Mouse (Mus musculus): ENCODE measurements around the gene Cuedc2. TPM values are rescaled to one million over a fixed set of nuclear protein-coding genes. Genes with fewer than 3 reads are reported as not detected.

Gene Cuedc2
- total RNA-seq (2021): 64.1 and 81.8 TPM in 2 replicates
- long read RNA-seq, transcript Cuedc2-201 (9 exons, 1,833 nt): major isoform, 15 of 70 reads
- long read RNA-seq, transcript Cuedc2-206 (10 exons, 1,164 nt): minor isoform, 5 of 70 reads
- long read RNA-seq, transcript Cuedc2-211 (9 exons, 999 nt): minor isoform, 10 of 70 reads
- long read RNA-seq, partial matches to known transcripts: 3 of 70 reads
- long read RNA-seq, other reads (novel, unspliced or antisense): 31 of 70 reads

DNA sequence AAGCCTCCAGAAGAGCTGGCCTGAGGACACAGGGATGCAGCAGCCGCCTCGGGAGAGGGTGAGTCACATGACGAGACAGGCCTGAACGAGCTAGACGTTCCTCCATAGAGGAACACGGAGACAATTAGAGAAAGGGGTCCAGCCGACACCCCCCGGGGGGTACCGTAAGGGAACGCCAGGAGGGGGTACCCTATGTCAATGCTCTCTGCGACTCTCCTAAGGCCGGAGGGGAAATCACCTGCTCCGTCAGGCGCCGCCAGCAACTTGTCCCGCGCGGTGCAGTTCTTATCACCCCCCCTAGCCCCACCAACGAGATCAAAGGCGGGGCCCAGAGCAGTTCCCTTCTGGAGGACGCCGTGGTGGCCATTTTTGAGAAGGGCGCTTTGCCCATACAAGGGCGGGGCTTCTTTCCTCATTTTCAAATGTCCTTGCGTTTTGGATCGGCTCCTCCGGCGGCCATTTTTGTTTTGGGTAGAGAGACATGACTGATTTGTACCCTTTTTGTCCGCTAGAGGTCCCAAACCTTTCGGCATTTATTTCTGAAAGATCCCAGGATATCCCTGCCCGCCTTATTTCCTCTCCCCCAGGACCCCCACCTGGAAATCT lies at the start of gene Cuedc2:
TSS of gene Cuedc2 (minus strand) at position 372 of the 606 bp plus-strand sequence.
- DNase-seq: peak; percentile 94

GRCm38 (mm10) chr19:46382275-46382674 lies 43.8 kb upstream of the Cuedc2 start:
- DNase-seq: no peak

GRCm38 (mm10) chr19:46375891-46376290 lies 37.4 kb upstream of the Cuedc2 start:
- no peak for DNase-seq

GRCm38 (mm10) chr19:46375489-46375888 lies 37.0 kb upstream of the Cuedc2 start:
- no peak for DNase-seq

DNA sequence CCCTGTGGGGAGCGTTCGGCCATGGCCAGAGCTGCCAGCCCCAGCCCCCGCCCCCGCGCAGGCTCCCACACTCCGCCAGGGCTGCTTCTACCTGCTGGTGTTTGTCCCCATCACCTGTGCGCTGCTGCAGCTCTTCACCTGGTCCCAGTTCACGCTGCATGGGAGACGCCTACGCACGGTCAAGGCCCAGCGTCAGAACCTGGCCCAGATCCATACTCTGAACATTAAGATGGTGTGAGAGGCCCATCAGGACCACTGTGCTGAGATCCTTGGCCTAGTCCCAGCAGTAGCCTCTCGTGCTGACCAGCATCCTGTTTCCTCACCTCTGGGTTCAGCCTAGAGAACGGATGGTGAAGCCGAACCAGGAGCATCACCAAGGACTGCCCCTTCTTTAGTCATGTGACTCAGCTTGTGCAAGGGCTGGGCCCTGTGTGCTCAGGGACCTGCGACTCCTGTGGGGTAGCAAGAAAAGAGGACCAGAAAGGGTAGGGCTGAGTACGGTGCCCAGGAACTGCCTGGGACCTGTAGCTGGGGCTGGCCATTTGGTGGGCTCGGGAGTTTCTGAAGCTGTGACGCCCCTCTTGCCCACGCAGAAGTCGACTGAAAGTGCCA lies 36.1 kb upstream of the Cuedc2 start:
- DNase-seq: no peak

DNA sequence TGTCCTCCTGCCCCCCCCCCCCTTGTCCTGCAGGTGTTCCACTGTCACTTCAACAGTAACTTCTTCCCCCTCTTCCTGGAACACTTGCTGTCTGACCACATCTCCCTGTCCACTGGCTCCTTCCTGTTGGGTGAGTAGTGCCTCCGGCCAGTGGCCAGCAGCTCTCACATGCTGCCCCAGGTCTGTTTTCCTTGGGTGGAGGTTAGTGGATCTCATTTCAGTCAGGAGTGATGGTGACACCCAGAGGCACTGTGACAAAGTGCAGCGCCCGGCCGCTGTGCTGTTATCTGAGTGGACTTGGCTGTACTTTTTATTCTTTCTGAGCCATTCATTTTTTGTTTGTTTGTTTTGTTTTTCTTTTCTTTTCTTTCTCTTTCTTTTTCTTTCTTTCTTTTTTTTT lies 30.7 kb upstream of the Cuedc2 start:
- DNase-seq: peak; percentile 63

DNA sequence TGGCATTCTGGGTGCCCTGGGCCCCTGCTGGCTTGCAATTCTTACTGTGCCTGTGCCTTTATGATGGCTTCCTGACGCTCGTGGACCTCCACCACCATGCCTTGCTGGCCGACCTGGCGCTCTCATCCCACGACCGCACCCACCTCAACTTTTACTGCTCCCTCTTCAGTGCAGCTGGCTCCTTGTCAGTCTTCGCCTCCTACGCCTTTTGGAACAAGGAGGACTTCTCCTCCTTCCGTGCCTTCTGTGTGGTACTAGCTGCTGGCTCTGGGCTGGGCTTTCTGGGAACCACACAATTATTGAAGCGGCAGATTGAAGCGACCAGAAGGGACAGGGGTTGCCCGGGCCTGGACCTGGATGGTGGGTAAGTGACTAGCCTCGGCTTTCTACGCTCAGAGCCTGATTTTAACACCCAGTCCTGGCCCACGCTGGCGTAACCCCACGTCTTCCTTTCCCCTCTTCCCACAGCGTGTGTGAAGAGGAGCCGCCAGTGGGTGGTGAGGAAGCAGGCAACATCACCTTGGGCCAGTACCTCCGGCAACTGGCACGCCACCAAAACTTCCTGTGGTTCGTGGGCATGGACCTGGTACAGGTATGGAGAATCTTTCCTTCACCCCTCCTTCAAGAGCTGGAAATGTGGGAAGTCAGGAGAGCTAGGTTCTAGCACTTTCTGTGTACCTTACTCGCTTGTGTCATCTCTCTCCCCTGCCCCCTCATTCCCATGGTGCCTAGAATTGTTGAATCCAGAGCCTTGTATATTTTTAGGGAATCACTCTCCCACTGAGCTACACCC lies 29.5 kb upstream of the Cuedc2 start:
- no peak for DNase-seq

DNA sequence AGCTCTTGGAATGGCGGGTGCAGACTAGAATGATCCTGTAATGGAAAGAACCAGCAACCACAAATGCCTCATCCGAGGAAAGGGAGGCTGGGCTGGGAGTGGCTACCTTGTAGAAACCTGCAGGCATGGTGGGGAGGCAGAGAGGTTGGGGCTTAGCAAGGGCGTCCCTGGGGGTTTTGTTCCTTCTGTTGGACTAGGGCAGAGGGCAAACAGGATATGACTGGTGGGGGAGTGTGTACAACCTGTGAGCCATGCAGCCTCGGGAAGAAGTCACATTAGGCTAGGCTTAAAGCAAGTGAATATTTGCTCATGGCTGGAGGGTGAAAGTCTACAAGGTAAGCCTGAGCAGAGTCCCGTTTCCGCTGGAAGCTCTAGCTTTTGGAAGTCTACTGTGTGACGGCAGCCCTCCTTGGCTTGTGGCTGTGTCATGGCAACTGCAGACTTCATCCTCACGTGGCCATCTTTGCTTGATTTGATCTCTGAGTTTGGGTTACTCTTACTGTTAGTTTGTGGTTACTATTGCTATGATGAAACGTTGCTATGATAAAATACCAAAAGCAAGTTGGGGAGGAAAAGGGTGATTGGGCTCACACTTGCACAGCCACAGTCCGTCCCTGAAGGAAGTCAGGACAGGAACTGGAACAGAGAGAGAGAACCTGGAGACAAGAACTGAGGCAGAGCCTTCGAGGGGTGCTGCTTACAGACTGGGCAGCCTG lies 24.9 kb upstream of the Cuedc2 start:
- DNase-seq: no peak

GRCm38 (mm10) chr19:46362104-46362503 lies 23.6 kb upstream of the Cuedc2 start:
- DNase-seq: no peak

DNA sequence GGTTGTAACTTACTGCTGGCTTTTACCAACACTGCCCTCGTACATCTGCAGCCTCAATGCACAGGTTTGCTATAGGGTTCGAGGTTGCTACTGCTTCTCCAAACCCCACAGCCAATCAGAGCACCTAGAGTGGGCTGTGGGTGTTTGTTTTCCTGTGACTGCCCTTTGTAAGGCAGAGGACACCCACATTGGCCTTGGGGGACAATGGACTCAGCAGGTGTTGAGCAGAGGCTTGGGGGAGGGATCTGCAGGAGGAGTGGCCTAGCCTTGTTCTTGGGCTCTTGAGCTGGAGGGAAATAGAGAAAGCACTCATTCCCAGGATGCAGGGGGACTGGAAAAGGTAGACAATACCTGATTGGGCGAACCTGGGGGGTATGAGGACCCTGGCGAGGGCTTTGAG lies 19.9 kb upstream of the Cuedc2 start:
- no peak for DNase-seq

- DNase-seq: no peak
These were observed 19.1 kb upstream of the Cuedc2 start for GRCm38 (mm10) chr19:46357344-46358280.

- peak; percentile 89 for DNase-seq
These were observed 18.2 kb upstream of the Cuedc2 start for GRCm38 (mm10) chr19:46356701-46357138.

DNA sequence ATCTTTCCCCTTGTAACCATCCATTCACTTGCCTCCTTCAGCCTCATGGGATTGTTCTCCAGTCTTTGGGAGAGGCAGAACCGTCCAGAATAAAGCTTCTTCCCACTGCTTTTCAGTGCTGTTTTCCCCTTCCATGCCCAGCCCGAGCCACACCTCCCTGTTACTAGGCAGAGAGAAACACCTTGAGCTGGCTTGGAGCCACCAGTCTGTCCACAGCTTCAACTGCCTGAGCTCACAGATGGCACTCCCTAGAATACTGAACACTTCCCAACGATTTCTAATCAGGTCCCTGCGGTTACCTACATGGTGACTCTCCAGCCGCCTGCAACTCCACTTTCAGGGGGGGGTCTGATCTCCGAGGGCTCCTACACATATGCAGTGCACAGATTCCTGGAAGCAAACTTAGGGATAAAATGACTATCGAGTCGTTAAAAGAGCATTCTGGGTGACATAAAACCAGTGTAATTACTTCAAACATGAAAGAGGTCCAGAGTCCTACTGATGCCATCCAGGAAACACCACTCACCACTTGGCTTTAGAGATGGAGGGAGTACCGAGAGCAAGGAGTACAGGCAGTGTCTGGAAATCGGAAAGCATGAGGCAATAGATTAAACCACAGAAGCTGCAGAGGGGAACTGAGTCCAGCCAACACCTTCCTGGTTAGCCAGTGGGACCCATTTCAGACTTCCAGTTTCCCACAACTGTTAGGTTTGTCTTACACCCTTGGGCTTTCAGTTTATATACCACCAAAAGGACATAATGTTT lies 11.8 kb upstream of the Cuedc2 start, which contains the start of gene 2310034G01Rik:
TSS of gene 2310034G01Rik (minus strand) at position 135 of the 765 bp plus-strand sequence.
- DNase-seq: no peak

DNA sequence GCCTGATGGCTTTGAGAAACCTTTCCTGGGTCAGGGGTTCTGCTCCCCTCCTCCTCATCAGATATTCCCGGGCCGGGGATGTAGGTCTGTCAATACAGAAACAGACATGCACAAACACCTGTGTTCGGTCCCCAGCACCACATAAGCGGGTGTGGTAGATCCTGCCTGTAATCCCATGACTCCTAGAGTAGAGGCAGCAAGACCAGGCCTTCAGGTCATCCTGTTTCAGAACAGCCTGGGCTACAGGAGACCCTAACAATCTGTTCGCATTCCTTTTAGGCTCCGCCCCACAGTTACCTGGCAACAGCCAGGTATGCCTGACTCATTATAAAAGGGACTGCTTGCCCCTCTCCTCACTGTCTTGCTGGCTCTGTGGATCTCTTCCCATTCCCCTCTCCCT lies 11.0 kb upstream of the Cuedc2 start:
- no peak for DNase-seq

DNA sequence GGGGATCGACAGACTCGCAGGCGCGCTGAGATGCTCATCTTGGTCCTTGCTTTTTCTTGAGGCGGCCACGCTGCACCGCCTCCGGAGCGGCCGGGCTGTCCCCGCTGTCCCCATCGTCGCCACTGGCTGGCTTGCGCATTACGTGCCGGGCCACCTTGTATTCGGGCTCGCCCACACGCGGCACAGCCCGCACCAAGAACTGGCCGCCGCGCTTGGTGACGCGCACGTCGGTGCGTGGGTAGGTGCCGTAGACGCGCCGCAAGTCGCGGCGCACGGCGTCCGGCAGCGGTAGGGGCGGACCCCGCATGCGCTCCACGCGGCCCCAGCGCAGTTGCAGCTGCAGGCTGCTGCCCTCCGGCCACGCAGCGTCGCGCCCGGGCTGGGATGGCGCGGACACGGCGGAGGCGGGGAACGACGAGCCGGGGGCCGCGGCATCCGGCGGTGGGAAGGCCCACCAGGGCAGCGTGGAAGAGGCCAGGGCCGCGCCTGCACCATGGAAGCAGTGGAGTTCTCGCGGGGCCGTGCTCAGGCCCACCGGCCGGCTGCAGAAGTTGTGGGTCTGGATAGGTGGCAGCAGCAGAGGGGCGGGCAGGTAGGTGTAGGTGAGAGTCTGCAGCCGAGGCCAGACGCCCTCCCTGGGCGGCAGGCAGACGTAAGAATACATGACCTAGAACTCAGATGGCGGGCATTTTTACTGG lies 10.4 kb upstream of the Cuedc2 start:
- DNase-seq: peak; percentile 85

- no peak for DNase-seq
These were observed 9.6 kb upstream of the Cuedc2 start for GRCm38 (mm10) chr19:46347936-46348668.

DNA sequence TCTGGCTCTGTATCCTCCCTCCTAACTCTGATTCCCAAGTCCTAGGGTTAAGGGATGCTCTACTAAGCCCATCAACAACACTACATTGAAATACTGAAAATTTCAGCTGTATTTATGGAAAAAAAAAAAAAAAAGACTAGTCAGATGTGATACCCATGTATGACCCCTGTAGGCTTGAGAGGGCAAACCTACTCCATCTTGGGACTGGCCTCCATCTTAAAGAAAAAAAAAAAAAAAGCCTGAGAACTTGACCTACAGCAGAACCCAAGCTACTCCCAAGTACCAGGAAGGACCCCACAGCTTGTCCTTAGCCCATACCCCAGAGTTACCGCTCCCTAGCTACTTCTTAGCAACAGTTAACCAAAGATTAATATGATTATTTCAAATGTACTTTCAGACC lies 8.6 kb upstream of the Cuedc2 start:
- DNase-seq: no peak

- no peak for DNase-seq
These were observed 6.4 kb upstream of the Cuedc2 start for GRCm38 (mm10) chr19:46344710-46345419.
